Mouse (Mus musculus): ENCODE data around the gene Mrpl2.

DNA sequence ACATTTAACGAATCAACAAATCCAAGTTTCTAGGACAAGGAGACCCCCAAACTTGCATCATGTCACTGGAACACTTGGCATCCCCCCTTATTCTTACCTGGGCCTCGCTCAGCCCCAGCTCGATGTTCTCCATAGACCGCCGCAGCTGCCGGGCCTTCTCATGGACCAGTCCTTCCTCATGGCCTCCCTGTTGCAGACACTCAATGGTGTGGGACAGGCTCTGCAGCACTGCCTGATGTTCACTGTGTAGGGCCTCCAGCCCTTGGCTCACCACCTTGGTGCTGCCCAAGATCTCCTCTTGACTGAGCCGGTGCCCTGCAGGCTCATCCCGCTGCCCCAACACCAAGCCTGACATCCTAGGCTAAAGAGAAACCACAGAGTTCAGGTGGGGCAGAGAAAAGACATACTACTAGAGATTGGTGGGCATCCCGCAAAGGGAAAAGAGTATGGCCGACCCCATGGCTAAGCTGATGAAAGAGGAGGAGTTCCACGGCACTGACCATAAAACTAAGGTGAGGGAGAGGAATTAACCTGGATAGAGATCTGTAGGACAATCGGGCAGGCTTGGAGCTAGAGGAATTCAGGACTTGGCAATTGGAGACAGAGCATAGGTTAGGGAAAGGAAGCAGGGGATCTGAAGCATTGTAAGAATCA is 1.8 kb upstream of the Mrpl2 start:
- no peak for TF ChIP-seq POLR2A (IDR thresholded peaks at IDR 0.05; ENCODE audit: insufficient read depth, low read depth, low read length)
- no peak for TF ChIP-seq CTCF (IDR thresholded peaks at IDR 0.05; ENCODE audit: insufficient read depth, low read depth, low read length)
